Mouse (Mus musculus) ovary, postnatal 36 days (tissue): ENCODE results near the gene Olfr1437.
"Not testable (repeated sequence)": the region's sequence is repeated elsewhere in the genome, so short reads cannot be mapped to it uniquely, and the experiment has no call there.

ENCODE experiments used
- DNase-seq: peaks from one replicate; pipeline ENCODE4 v3.0.0; 2022; ENCODE audit warnings: low spot score, mixed read lengths

Olfr1437 gene

GRCm38 (mm10) chr19:12325001-12325400 is at the start of gene Olfr1437:
Gene Olfr1437 (minus strand): TSS chr19:12325101.
- DNase-seq = no peak

- DNase-seq = no peak
Measured at GRCm38 (mm10) chr19:12374465-12375025, 49.6 kb upstream of the Olfr1437 start.

DNA sequence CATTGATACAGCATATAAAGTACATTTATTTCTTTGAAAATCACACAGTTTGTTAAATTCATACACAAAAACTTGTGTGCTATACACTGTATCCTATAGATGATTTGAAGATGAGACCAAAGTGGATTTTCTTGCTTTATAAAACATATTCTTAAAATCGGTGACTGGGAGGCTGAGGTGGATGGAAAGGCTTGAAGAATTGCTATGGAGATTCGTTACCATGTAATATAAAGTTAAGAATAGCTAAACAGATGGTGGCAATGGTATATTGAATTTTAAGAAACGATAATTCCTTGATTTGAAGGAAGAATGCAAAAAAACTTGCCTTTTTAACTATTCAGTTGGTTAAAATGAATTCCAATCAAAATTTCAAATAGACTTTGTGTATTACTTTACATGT is 48.1 kb upstream of the Olfr1437 start:
- no peak for DNase-seq

GRCm38 (mm10) chr19:12335810-12336209 is 10.9 kb upstream of the Olfr1437 start, which contains the start of gene Olfr1438-ps1:
Gene Olfr1438-ps1 (minus strand): TSS chr19:12335910.
- no peak for DNase-seq

DNA sequence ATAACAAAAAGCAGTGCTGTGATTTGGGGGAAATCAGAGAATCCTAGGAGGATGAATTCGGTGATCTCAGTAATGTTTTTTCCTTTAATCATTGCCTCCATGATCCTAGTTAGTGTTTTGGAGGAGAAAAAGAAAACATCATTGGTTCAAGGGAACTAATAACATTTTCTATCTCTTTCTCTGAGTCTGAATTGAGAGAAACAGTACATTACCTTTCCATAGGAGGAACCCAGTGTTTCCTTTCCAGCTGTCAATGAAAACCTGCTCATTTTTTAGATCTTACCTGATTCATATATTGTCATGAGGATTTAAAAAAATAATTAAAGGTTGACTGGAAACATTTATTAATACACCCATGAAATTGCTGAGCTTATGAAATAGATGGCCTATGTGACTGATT is 25.9 kb downstream of the Olfr1437 start, which contains the start of gene Olfr1436:
Gene Olfr1436, minus strand, starts transcription at position 101 of the 400 bp plus-strand sequence.
- not testable (repeated sequence) for DNase-seq

DNA sequence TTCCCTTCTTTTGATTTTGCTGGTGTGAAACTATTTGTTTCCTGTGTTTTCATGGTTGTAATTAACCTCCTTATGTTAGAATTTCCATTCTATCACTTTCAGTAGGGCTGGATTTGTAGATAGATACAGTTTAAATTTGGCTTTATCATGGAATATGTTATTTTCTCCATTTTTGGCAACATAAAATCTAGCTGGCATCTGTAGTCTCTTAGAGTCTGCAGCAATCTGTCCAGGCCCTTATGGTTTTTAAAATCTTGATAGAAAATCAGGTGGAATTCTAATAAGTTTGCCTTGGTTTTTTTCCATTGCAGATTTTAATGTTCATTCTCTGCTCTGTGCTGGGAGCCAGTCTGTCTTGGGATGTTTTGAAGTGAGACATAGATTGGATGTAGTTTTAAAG is 31.9 kb downstream of the Olfr1437 start:
- DNase-seq = no peak

- no peak for DNase-seq
Measured at GRCm38 (mm10) chr19:12279554-12279953, 45.3 kb downstream of the Olfr1437 start, which contains the start of gene Olfr1434. Gene Olfr1434 (plus strand): TSS chr19:12279854.
